ENCODE assay signal across 23 mouse cellular contexts in the genomic region with DNA sequence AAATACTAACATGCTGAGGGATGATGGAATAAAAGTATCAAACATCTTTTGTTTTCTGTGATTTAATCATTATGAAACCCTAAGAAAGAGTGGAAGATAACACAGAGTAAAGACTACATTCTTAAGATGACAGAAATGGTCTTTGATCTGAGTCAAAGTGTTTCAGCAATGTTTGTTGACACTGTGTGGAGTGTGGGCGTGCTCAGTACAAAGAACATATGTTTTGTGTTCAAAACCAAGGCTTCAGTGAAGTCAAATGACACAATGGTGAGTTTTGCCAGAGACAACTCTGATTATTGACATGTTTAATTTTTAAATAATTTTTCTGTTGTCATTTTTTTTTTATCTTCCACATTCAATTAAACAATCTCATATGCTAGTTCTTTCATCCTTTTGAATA. TPM values are rescaled to one million over a fixed set of nuclear protein-coding genes. Genes with fewer than 3 reads are reported as not detected.
"Had no signal": no experiment of that assay in that cellular context is flagged by ENCODE, and none has a peak within 500 bp of the region (broad histone marks: within the 10 kb centered on the region; RNA-seq: fewer than 3 reads in every experiment).

No protein-coding gene starts in this region.

- DNase-seq: midbrain, embryonic 14.5 days; right cerebral cortex, postnatal 14 days; thymus, adult 2 months; thymus, postnatal 25 days; thymus, postnatal 4 days had no signal

- ATAC-seq: midbrain, embryonic 16.5 days had no signal

- H3K4me3 ChIP-seq: limb, embryonic 15.5 days; midbrain, embryonic 10.5 days; midbrain, embryonic 12.5 days; myocyte; neural tube, embryonic 12.5 days; stomach, embryonic 15.5 days had no signal

- H3K4me2 ChIP-seq: limb, embryonic 15.5 days; liver, embryonic 11.5 days; midbrain, embryonic 12.5 days; neural tube, embryonic 12.5 days; stomach, embryonic 15.5 days had no signal

- H3K27ac ChIP-seq: limb, embryonic 15.5 days; liver, embryonic 14.5 days; midbrain, embryonic 10.5 days; midbrain, embryonic 12.5 days; neural tube, embryonic 12.5 days; stomach, embryonic 15.5 days; stomach, postnatal 0 days had no signal

- H3K4me1 ChIP-seq: limb, embryonic 15.5 days; midbrain, embryonic 10.5 days; midbrain, embryonic 12.5 days; neural tube, embryonic 12.5 days; stomach, embryonic 15.5 days had no signal

- H3K9me3 ChIP-seq: limb, embryonic 15.5 days; midbrain, embryonic 10.5 days; midbrain, embryonic 12.5 days; neural tube, embryonic 12.5 days; stomach, embryonic 15.5 days had no signal

- H3K27me3 ChIP-seq: limb, embryonic 15.5 days; midbrain, embryonic 12.5 days; neural tube, embryonic 12.5 days; stomach, embryonic 15.5 days had no signal

- H3K36me3 ChIP-seq: limb, embryonic 15.5 days; midbrain, embryonic 10.5 days; midbrain, embryonic 12.5 days; neural tube, embryonic 12.5 days; stomach, embryonic 15.5 days had no signal

- H3K9ac ChIP-seq: limb, embryonic 15.5 days; liver, embryonic 14.5 days; midbrain, embryonic 12.5 days; neural tube, embryonic 12.5 days; stomach, embryonic 15.5 days had no signal

RNA-seq across cellular contexts. Expression of gene Gngt1, which starts 59.3 kb away (rescaled TPM):
- total RNA-seq: megakaryocyte, adult 5-6 weeks; megakaryocyte-erythroid progenitor cell, adult 5-6 weeks; neutrophil, adult 5-6 weeks had no signal
- polyA plus RNA-seq: limb, embryonic 15.5 days; liver, embryonic 11.5 days; liver, embryonic 16.5 days; midbrain, embryonic 10.5 days; midbrain, embryonic 12.5 days; midbrain, embryonic 14.5 days; midbrain, embryonic 16.5 days; myocyte; neural tube, embryonic 12.5 days; neural tube, embryonic 14.5 days; spleen, adult 2 months; stomach, embryonic 15.5 days; testis, adult 2 months; thymus, adult 2 months; urinary bladder, adult 2 months had no signal
